Mouse (Mus musculus) forebrain, embryonic 11.5 days (tissue): ENCODE results near the gene Nup98. TPM values are rescaled to one million over a fixed set of nuclear protein-coding genes. Genes with fewer than 3 reads are reported as not detected.

Experiments
- ATAC-seq: fragments of 200-750 bp; cut with Nextera tagmentation; replicated peaks from 2 replicates; pipeline ENCODE4 v1.8.0; 2017; ENCODE audit warnings: moderate TSS enrichment; ENCODE audit not compliant: low FRiP score
- DNase-seq: peaks from one replicate; pipeline ENCODE4 v3.0.0-alpha.2; 2017; ENCODE audit warnings: low spot score
- H3K27ac ChIP-seq: fragments of 300-500 bp; sonication (generic); 2 replicates; pipeline ENCODE4 v1.5.1; 2014; ENCODE audit warnings: low read depth, low read length
- H3K27me3 ChIP-seq: fragments of 300-500 bp; sonication (generic); 2 replicates; pipeline ENCODE4 v1.6.1; 2014; ENCODE audit warnings: mild to moderate bottlenecking, low read length, mixed read lengths; ENCODE audit not compliant: control insufficient read depth, insufficient read depth
- H3K36me3 ChIP-seq: fragments of 300-500 bp; sonication (generic); 2 replicates; pipeline ENCODE4 v1.6.1; 2014; ENCODE audit warnings: mild to moderate bottlenecking, low read length, moderate library complexity, mixed read lengths; ENCODE audit not compliant: control insufficient read depth, insufficient read depth
- H3K4me1 ChIP-seq: fragments of 300-500 bp; sonication (generic); replicated peaks from 2 replicates; pipeline ENCODE4 v1.6.1; 2014; ENCODE audit warnings: low read length, mixed read lengths; ENCODE audit not compliant: control insufficient read depth, insufficient read depth
- H3K4me2 ChIP-seq: fragments of 300-500 bp; sonication (generic); 2 replicates; pipeline ENCODE4 v1.6.1; 2014; ENCODE audit warnings: low read depth, mild to moderate bottlenecking, low read length, moderate library complexity, mixed read lengths; ENCODE audit not compliant: severe bottlenecking
- H3K4me3 ChIP-seq: fragments of 300-500 bp; sonication (generic); 2 replicates; pipeline ENCODE4 v1.5.1; 2014; ENCODE audit warnings: low read depth, low read length
- H3K9ac ChIP-seq: fragments of 300-500 bp; sonication (generic); 2 replicates; pipeline ENCODE4 v1.6.1; 2014; ENCODE audit warnings: low read length
- H3K9me3 ChIP-seq: fragments of 300-500 bp; sonication (generic); 2 replicates; pipeline ENCODE4 v1.6.1; 2016; ENCODE audit warnings: low read length, mixed read lengths; ENCODE audit not compliant: control insufficient read depth
- WGBS: fragments of 180-500 bp; shearing (Covaris S2); extraction: QIAGEN DNeasy Blood & Tissue Kit; methylation state at CpG from one replicate; pipeline ENCODE4 v1.1.7; 2014; 5-methylcytosine and 5-hydroxymethylcytosine counted together
- polyA plus RNA-seq: library from polyadenylated mRNA; unstranded; fragments of >200 nt; fragmentation: Nextera tagmentation; extraction: Ambion mirVana; gene quantifications from 2 replicates; pipeline ENCODE4 v1.2.1, GENCODE M21; 2014

Gene Nup98
- polyA plus RNA-seq, 1 experiment from 2014 or later, result 50.0 TPM

- WGBS, result 84% methylated on average over 3 of the region's 3 CpGs
These were observed 9.4 kb downstream of the Nup98 start for GRCm38 (mm10) chr7:102200576-102200975.

DNA sequence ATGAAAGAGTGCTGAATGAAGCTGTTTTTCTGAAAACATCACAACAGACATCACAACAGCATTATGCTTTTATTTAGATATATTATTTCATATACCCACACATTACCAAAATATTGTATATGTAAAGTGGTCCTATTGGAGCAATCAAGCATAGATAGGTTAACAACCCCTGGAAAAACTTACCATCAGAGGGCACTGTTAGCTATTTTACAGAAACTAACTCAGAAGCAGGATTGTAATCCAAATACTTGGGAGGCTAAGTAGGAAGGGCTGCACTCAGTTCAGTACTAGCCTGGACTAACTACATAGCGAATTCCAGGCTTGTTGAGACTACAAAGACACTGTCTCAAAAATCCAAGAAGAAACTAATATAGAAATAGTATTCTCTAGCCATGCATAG, 17.6 kb downstream of the Nup98 start:
- Histone ChIP-seq H3K9me3 (no peaks in the 10 kb centered on the region), H3K4me3 (no peak overlapping the region), H3K4me2 (no peak overlapping the region), H3K27me3 (no peaks in the 10 kb centered on the region), H3K9ac (no peak overlapping the region), H3K4me1 (no peaks in the 10 kb centered on the region), H3K27ac (no peak overlapping the region), H3K36me3 (no peaks in the 10 kb centered on the region; the same call in 1 of the 2 replicates)
- DNase-seq (no peak), ATAC-seq (no peak)
- WGBS, result 88% methylated on average over 1 of the region's 1 CpGs

More at GRCm38 (mm10) chr7:102200576-102200975, 9.4 kb downstream of the Nup98 start:
- Histone ChIP-seq H3K27ac (no peak overlapping the region), H3K9me3 (no peaks in the 10 kb centered on the region), H3K36me3 (no peaks in the 10 kb centered on the region), H3K27me3 (no peaks in the 10 kb centered on the region), H3K9ac (no peak overlapping the region), H3K4me1 (no peaks in the 10 kb centered on the region), H3K4me2 (no peak overlapping the region), H3K4me3 (no peak overlapping the region)
- DNase-seq (no peak), ATAC-seq (no peak)

DNA sequence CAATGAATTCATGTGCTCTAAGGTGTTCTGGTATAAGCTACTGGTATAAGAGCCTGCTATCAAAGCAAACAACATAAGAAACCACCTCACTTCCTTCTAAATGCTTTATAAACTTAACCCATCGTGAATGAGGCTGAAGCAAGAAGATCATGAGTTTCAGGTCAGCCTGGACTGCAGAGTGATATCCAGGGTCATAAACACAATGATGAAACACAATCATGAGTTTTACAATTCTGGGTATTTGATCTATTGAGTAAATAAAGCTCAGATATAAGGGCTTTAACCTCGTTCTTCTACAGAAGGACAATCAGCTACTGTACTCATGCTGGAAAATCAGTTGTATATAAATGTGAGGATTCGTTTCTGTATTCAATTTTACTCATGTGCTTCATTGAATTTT, 26.1 kb downstream of the Nup98 start:
- Histone ChIP-seq H3K4me1 (no peaks in the 10 kb centered on the region), H3K27ac (no peak overlapping the region), H3K4me3 (no peak overlapping the region), H3K36me3 (peaks cover 10% of the 10 kb centered on the region), H3K9ac (no peak overlapping the region), H3K9me3 (no peaks in the 10 kb centered on the region), H3K4me2 (no peak overlapping the region), H3K27me3 (no peaks in the 10 kb centered on the region)
- 92% methylated on average over 3 of the region's 3 CpGs for WGBS
- no peak for ATAC-seq
- no peak for DNase-seq

GRCm38 (mm10) chr7:102170300-102170699, 39.7 kb downstream of the Nup98 start:
- Histone ChIP-seq H3K9ac (no peak overlapping the region), H3K36me3 (no peaks in the 10 kb centered on the region; the same call in 1 of the 2 replicates), H3K9me3 (no peaks in the 10 kb centered on the region), H3K27ac (no peak overlapping the region), H3K4me2 (no peak overlapping the region), H3K4me1 (no peaks in the 10 kb centered on the region), H3K27me3 (no peaks in the 10 kb centered on the region), H3K4me3 (no peak overlapping the region)
- no peak for ATAC-seq
- DNase-seq, result no peak

DNA sequence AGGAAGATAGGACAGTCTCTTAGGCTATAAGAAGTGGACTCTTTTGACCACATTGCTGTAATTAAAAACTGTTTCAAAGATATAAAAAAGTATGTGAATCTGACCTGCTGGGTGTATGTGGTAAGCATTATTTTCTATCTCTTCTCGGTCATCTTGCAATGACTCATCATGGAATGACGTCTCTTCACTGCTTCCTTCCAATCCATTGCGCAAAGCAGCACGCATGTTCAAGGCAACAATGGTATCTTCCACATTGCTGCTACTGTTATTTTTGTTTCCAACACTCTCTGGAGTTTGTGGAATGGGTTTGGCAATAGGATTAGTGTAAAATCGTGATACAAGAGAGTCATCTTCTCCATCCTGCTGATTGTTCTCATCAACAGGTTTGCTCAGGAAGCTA, 56.3 kb downstream of the Nup98 start:
- no peak for DNase-seq
- 96% methylated on average over 5 of the region's 5 CpGs for WGBS
- no peak overlapping the region for H3K4me3 ChIP-seq
- no peak overlapping the region for H3K27ac ChIP-seq
- H3K4me1 ChIP-seq, result no peaks in the 10 kb centered on the region
- H3K36me3 ChIP-seq, result peaks cover 4% of the 10 kb centered on the region; the same call in 1 of the 2 replicates
- H3K9me3 ChIP-seq, result no peaks in the 10 kb centered on the region
- ATAC-seq, result no peak
- H3K4me2 ChIP-seq, result no peak overlapping the region
- no peak overlapping the region for H3K9ac ChIP-seq
- no peaks in the 10 kb centered on the region for H3K27me3 ChIP-seq

GRCm38 (mm10) chr7:102137898-102138297, 72.1 kb downstream of the Nup98 start:
- WGBS, result 96% methylated on average over 5 of the region's 5 CpGs
- Histone ChIP-seq H3K36me3 (peaks cover 25% of the 10 kb centered on the region), H3K9me3 (no peaks in the 10 kb centered on the region), H3K27me3 (no peaks in the 10 kb centered on the region), H3K27ac (no peak overlapping the region), H3K4me3 (no peak overlapping the region), H3K4me1 (no peaks in the 10 kb centered on the region), H3K9ac (no peak overlapping the region), H3K4me2 (no peak overlapping the region)
- no peak for DNase-seq
- no peak for ATAC-seq

- no peak overlapping the region for H3K4me2 ChIP-seq
- no peak overlapping the region for H3K4me3 ChIP-seq
- H3K9me3 ChIP-seq, result no peaks in the 10 kb centered on the region
- peaks cover 27% of the 10 kb centered on the region for H3K36me3 ChIP-seq
- ATAC-seq (no peak), DNase-seq (peak; percentile 67)
- no peak overlapping the region for H3K9ac ChIP-seq
- no peaks in the 10 kb centered on the region for H3K4me1 ChIP-seq
- H3K27ac ChIP-seq, result no peak overlapping the region
- H3K27me3 ChIP-seq, result no peaks in the 10 kb centered on the region
- WGBS, result 88% methylated on average over 1 of the region's 1 CpGs
These were observed 72.5 kb downstream of the Nup98 start for GRCm38 (mm10) chr7:102137464-102137863.

GRCm38 (mm10) chr7:102132395-102132794, 77.6 kb downstream of the Nup98 start:
- no peak overlapping the region for H3K27ac ChIP-seq
- no peak for DNase-seq
- ATAC-seq, result no peak
- H3K4me3 ChIP-seq, result no peak overlapping the region
- H3K9me3 ChIP-seq, result no peaks in the 10 kb centered on the region
- H3K36me3 ChIP-seq, result peaks cover 21% of the 10 kb centered on the region
- no peaks in the 10 kb centered on the region for H3K27me3 ChIP-seq
- H3K4me2 ChIP-seq, result no peak overlapping the region
- H3K9ac ChIP-seq, result no peak overlapping the region
- WGBS, result 92% methylated on average over 4 of the region's 4 CpGs
- no peaks in the 10 kb centered on the region for H3K4me1 ChIP-seq

DNA sequence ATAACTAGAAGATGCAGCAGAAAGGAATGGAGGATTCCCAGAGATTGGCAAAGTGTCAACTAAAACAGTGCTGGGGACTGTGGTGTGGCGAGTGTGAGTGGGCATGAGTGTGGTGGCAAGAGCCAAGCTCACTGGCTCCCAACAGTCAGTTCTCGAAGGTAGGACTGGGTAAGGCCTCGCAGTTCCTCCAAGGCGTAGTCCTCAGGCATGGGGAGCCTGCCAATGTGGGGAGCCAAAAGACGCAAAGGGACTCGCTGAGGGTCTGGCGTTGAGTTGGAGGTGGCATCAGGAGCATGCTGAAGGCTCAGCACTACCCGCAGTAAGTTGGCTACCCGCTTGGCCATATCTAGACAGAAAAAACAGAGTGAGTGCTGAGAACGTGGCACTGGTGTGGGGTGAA, 89.7 kb downstream of the Nup98 start:
- Histone ChIP-seq H3K9me3 (no peaks in the 10 kb centered on the region), H3K27ac (no peak overlapping the region), H3K4me1 (no peaks in the 10 kb centered on the region), H3K4me2 (no peak overlapping the region), H3K4me3 (no peak overlapping the region), H3K36me3 (peaks cover 46% of the 10 kb centered on the region), H3K9ac (no peak overlapping the region), H3K27me3 (no peaks in the 10 kb centered on the region)
- DNase-seq (no peak), ATAC-seq (no peak)
- 95% methylated on average over 10 of the region's 10 CpGs for WGBS
